Mouse (Mus musculus) stomach, embryonic 14.5 days (tissue): Measurements from ENCODE around the gene Gadd45g. TPM values are rescaled to one million over a fixed set of nuclear protein-coding genes. Genes with fewer than 3 reads are reported as not detected.

Experiments
- ATAC-seq: fragments of 200-750 bp; cut with Nextera tagmentation; 2 replicates; pipeline ENCODE4 v1.8.0; 2017; ENCODE audit warnings: low read depth, moderate TSS enrichment; ENCODE audit not compliant: insufficient number of reproducible peaks, insufficient read depth, low FRiP score
- H3K27ac ChIP-seq: fragments of 300-500 bp; sonication (generic); 2 replicates; pipeline ENCODE4 v1.5.1; 2014; ENCODE audit warnings: mild to moderate bottlenecking, low read length, moderate library complexity, mixed read lengths
- H3K27me3 ChIP-seq: fragments of 300-500 bp; sonication (generic); 2 replicates; pipeline ENCODE4 v1.6.1; 2014; ENCODE audit warnings: low read length, control low read depth, mixed read lengths; ENCODE audit not compliant: control insufficient read depth, insufficient read depth
- H3K36me3 ChIP-seq: fragments of 300-500 bp; sonication (generic); 2 replicates; pipeline ENCODE4 v1.6.1; 2014; ENCODE audit warnings: mild to moderate bottlenecking, control low read depth, low read length, moderate library complexity, mixed read lengths; ENCODE audit not compliant: control insufficient read depth, insufficient read depth
- H3K4me1 ChIP-seq: fragments of 300-500 bp; sonication (generic); 2 replicates; pipeline ENCODE4 v1.6.1; 2014; ENCODE audit warnings: low read length, control low read depth, mixed read lengths; ENCODE audit not compliant: control insufficient read depth, insufficient read depth
- H3K4me2 ChIP-seq: fragments of 300-500 bp; sonication (generic); replicated peaks from 2 replicates; pipeline ENCODE4 v1.6.1; 2014; ENCODE audit warnings: low read depth, low read length, control low read depth
- H3K4me3 ChIP-seq: fragments of 300-500 bp; sonication (generic); 2 replicates; pipeline ENCODE4 v1.5.1; 2014; ENCODE audit warnings: low read depth, low read length, control low read depth
- H3K9ac ChIP-seq: fragments of 300-500 bp; sonication (generic); replicated peaks from 2 replicates; pipeline ENCODE4 v1.6.1; 2014; ENCODE audit warnings: low read depth, mild to moderate bottlenecking, control low read depth, low read length, moderate library complexity, mixed read lengths
- H3K9me3 ChIP-seq: fragments of 300-500 bp; sonication (generic); 2 replicates; pipeline ENCODE4 v1.6.1; 2016; ENCODE audit warnings: low read depth, low read length, control low read depth; ENCODE audit not compliant: control insufficient read depth
- WGBS: fragments of 180-500 bp; shearing (Covaris S2); extraction: QIAGEN DNeasy Blood & Tissue Kit; methylation state at CpG from one replicate; pipeline ENCODE4 v1.1.7; 2014; 5-methylcytosine and 5-hydroxymethylcytosine counted together
- polyA plus RNA-seq: library from polyadenylated mRNA; unstranded; fragments of >200 nt; fragmentation: Nextera tagmentation; extraction: Ambion mirVana; gene quantifications from 2 replicates; pipeline ENCODE4 v1.2.1, GENCODE M21; 2014

The Gadd45g gene
- polyA plus RNA-seq, 1 experiment from 2014 or later, result 22.9 TPM

GRCm38 (mm10) chr13:51813621-51814615 lies 32.6 kb upstream of the Gadd45g start:
- no peak overlapping the region for H3K4me3 ChIP-seq
- H3K4me2 ChIP-seq, result no peak overlapping the region
- H3K27ac ChIP-seq, result no peak overlapping the region
- 48% methylated on average over 10 of the region's 10 CpGs for WGBS
- ATAC-seq, result no peak
- no peaks in the 10 kb centered on the region for H3K9me3 ChIP-seq
- no peaks in the 10 kb centered on the region for H3K27me3 ChIP-seq
- H3K4me1 ChIP-seq, result no peaks in the 10 kb centered on the region
- H3K36me3 ChIP-seq, result no peaks in the 10 kb centered on the region
- no peak overlapping the region for H3K9ac ChIP-seq

- H3K9me3 ChIP-seq, result no peaks in the 10 kb centered on the region
- no peak overlapping the region for H3K4me3 ChIP-seq
- 81% methylated on average over 6 of the region's 6 CpGs for WGBS
- no peak overlapping the region for H3K9ac ChIP-seq
- H3K4me2 ChIP-seq, result no peak overlapping the region
- H3K27me3 ChIP-seq, result no peaks in the 10 kb centered on the region
- ATAC-seq, result no peak
- no peaks in the 10 kb centered on the region for H3K4me1 ChIP-seq
- H3K36me3 ChIP-seq, result no peaks in the 10 kb centered on the region
- H3K27ac ChIP-seq, result no peak overlapping the region
These were observed 31.8 kb upstream of the Gadd45g start for GRCm38 (mm10) chr13:51814646-51815045.

GRCm38 (mm10) chr13:51815865-51816504 lies 30.5 kb upstream of the Gadd45g start:
- H3K36me3 ChIP-seq, result no peaks in the 10 kb centered on the region
- no peak for ATAC-seq
- H3K9me3 ChIP-seq, result no peaks in the 10 kb centered on the region
- no peaks in the 10 kb centered on the region for H3K4me1 ChIP-seq
- no peak overlapping the region for H3K27ac ChIP-seq
- H3K4me2 ChIP-seq, result no peak overlapping the region
- H3K9ac ChIP-seq, result no peak overlapping the region
- WGBS, result 61% methylated on average over 9 of the region's 9 CpGs
- no peaks in the 10 kb centered on the region for H3K27me3 ChIP-seq
- H3K4me3 ChIP-seq, result no peak overlapping the region

DNA sequence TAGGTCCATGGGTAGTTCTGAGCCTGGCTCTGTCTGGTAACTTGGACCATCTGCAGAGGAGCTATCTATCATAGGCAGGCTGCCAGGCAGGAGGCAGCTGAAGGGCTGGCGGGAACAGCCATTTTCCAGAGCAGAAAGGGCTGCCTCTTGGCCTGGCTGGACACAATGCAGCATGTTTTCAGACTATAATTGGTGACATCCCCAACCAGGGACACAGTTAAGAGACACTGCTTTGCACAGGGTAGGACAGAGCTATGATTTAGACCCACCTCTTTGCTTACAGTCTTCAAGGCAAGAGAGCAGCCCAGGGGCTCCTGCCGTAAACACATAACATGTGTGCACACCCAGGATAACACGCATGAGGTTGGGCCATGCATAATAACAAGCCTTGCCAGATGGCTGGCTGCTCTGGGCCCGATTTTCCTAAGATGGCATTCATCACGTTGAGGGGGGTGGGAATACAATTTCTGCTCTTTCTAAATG lies 29.9 kb upstream of the Gadd45g start:
- no peaks in the 10 kb centered on the region for H3K36me3 ChIP-seq
- H3K9ac ChIP-seq, result no peak overlapping the region
- H3K27me3 ChIP-seq, result no peaks in the 10 kb centered on the region
- ATAC-seq, result no peak
- H3K4me2 ChIP-seq, result no peak overlapping the region
- no peaks in the 10 kb centered on the region for H3K4me1 ChIP-seq
- 73% methylated on average over 5 of the region's 5 CpGs for WGBS
- no peak overlapping the region for H3K4me3 ChIP-seq
- no peak overlapping the region for H3K27ac ChIP-seq
- no peaks in the 10 kb centered on the region for H3K9me3 ChIP-seq

DNA sequence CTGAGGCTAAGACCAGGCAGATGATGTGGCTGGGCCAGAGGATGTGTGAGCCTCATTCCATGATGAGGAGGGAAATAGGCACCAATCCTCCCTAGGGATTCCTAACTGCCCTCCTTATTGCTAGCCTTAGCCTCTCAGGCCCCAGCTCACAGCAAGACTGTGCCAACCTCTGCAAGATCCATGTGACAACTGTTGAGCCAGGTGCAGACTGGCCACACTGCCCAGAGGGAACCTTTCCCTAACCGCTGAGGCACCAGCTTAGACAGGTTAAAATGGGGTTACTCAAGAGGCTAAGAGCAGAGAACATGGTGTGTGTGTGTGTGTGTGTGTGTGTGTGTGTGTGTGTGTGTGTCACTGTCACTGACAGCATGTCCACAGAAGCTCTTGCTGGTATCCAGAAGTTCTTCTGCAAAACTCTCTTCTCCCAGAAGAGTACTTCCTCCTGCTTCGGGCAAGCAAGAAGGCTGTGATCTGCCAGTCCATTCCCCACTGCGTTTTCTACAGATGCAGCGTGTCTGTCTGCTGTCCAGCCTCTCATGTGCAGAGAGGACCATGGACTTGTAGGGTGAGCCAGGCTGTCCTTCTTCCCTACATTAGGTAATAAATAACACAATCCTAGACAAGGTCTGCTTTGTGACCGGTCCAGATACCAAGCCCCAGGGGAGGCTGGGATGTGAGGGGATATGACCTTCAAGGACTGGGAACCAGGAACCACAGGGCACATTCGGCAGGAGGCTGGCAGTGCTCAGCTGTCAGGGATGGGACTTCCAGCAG lies 28.1 kb upstream of the Gadd45g start:
- Histone ChIP-seq H3K9me3 (no peaks in the 10 kb centered on the region), H3K27me3 (no peaks in the 10 kb centered on the region), H3K4me3 (no peak overlapping the region), H3K9ac (no peak overlapping the region), H3K4me1 (no peaks in the 10 kb centered on the region), H3K36me3 (no peaks in the 10 kb centered on the region), H3K27ac (no peak overlapping the region), H3K4me2 (no peak overlapping the region)
- WGBS, result 53% methylated on average over 6 of the region's 6 CpGs
- no peak for ATAC-seq

- no peaks in the 10 kb centered on the region for H3K27me3 ChIP-seq
- H3K9me3 ChIP-seq, result no peaks in the 10 kb centered on the region
- no peaks in the 10 kb centered on the region for H3K36me3 ChIP-seq
- no peaks in the 10 kb centered on the region for H3K4me1 ChIP-seq
- no peak overlapping the region for H3K4me3 ChIP-seq
- H3K9ac ChIP-seq, result no peak overlapping the region
- ATAC-seq, result no peak
- WGBS, result 55% methylated on average over 3 of the region's 3 CpGs
- no peak overlapping the region for H3K4me2 ChIP-seq
- no peak overlapping the region for H3K27ac ChIP-seq
These were observed 27.5 kb upstream of the Gadd45g start for GRCm38 (mm10) chr13:51818944-51819326.

GRCm38 (mm10) chr13:51819351-51819750 lies 27.1 kb upstream of the Gadd45g start:
- no peak for ATAC-seq
- Histone ChIP-seq H3K27ac (no peak overlapping the region), H3K4me2 (no peak overlapping the region), H3K9me3 (no peaks in the 10 kb centered on the region), H3K9ac (no peak overlapping the region), H3K4me3 (no peak overlapping the region), H3K27me3 (no peaks in the 10 kb centered on the region), H3K36me3 (no peaks in the 10 kb centered on the region), H3K4me1 (peaks cover 4% of the 10 kb centered on the region; the same call in 1 of the 2 replicates)
- 70% methylated on average over 6 of the region's 6 CpGs for WGBS

DNA sequence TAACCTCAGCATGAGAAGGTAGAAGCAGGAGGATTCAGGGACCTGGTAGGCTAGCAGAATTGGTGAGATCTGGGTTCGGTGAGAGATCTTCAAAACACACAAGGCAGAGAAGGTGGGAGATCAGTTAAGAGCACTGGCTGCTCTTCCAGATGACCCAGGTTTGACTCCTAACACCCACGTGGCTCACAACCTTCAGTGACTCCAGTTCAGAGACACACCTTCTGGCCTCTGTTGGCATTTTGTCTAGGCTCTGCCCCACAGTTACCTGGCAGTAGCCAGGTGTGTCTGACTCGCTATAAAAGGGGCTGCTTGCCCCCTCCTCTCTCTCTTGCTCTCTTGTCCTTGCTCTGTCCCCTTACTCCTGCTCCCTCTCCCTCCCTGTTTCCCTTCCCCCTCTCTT lies 24.5 kb upstream of the Gadd45g start:
- Histone ChIP-seq H3K36me3 (no peaks in the 10 kb centered on the region), H3K4me2 (no peak overlapping the region), H3K9me3 (no peaks in the 10 kb centered on the region), H3K27me3 (no peaks in the 10 kb centered on the region), H3K9ac (no peak overlapping the region), H3K27ac (no peak overlapping the region), H3K4me3 (no peak overlapping the region), H3K4me1 (peaks cover 7% of the 10 kb centered on the region; the same call in 1 of the 2 replicates)
- WGBS, result 46% methylated on average over 3 of the region's 3 CpGs
- no peak for ATAC-seq
